Mouse (Mus musculus) megakaryocyte, adult 5-6 weeks (primary cell): ENCODE data around the gene Gcnt1. TPM values are rescaled to one million over a fixed set of nuclear protein-coding genes. Genes with fewer than 3 reads are reported as not detected.
A peak's percentile ranks its signal among the peaks of the same experiment; 100 is the strongest.

Source experiments
- ATAC-seq: 2 replicates; pipeline ENCODE4 v1.8.0; 2016; ENCODE audit warnings: mild to moderate bottlenecking, inconsistent platforms; ENCODE audit not compliant: poor library complexity, severe bottlenecking
- total RNA-seq, 2 experiments: library from RNA; stranded (forward) in 1 of 2; stranded (reverse) in 1 of 2; fragments of 153-499, 151-499 nt in 1 of 2; fragments of 221-1000, 200-1000 nt in 1 of 2; gene quantifications; 2 replicates each; pipeline versions ENCODE4 v1.2.3 to v1.2.4; 2015 to 2017

Gcnt1 gene
- 44.5 and 46.8 TPM in 2 replicates for total RNA-seq (2015)
- 45.1 and 51.0 TPM in 2 replicates for total RNA-seq (2017)

DNA sequence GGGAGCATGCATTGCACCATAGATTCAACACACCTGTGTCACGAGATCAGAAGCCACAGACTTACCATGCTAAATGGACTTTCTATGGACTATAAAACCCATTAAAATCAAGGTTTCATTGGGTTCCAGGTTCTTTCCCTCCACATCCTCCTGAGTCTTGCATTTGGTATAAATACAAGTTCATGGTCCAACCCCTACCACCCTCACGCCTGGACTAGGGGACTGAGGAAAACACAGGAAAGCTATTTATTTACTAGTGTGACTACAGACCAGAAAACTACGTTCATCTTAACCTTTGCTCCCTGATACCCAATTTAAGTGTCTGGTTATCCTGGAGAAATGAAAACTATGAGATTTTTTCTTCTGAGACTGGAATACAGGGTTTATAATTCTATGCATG, at the start of gene Gcnt1:
Gene Gcnt1 (minus strand): TSS at position 144 of the 400 bp plus-strand sequence.
- no peak for ATAC-seq

DNA sequence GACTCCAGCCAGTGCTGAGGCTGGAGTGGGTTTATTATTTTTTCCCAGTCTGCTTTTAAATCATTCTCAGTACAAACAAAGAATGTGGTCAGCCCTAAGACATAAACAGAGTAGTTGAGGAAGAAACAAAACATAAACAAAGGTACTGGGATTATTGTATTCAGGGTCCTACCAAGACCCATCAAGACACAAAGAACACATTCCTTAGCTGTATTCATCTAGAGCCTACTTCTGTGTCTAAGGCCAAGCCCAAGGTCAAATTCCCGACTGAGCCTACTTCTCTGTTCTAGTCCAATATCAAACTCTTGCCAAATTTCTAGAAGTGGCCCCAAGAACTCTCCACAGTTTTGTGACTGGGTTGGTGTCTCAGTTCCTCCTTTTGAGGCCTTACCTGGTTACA, 45.2 kb upstream of the Gcnt1 start:
- no peak for ATAC-seq

DNA sequence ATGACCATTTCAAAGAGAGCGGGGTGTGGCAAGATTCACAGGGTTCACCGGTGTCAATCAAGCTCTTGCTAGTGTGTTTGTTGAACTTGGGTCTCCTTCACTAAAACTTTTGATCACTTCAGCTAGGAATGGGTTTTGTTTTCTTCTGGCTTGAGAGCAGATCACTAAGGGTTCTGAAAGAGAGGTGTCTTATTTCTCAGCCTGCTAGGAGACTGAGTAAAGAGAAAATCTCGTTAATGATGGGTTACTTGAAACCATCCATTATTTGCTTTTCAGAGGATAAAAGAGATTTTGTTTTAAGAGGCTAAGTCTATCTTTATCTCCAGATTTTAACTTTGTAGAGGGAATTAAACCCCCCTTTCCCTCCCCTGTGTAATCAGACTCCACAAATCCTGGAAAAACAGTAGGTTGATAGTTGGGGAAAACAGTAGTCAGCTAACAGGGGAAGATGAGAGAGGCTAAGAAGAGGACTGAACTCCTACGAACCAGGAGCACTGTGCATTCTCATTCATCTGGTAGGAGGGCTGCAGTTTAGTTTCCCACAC, 40.3 kb upstream of the Gcnt1 start:
- ATAC-seq, result no peak

DNA sequence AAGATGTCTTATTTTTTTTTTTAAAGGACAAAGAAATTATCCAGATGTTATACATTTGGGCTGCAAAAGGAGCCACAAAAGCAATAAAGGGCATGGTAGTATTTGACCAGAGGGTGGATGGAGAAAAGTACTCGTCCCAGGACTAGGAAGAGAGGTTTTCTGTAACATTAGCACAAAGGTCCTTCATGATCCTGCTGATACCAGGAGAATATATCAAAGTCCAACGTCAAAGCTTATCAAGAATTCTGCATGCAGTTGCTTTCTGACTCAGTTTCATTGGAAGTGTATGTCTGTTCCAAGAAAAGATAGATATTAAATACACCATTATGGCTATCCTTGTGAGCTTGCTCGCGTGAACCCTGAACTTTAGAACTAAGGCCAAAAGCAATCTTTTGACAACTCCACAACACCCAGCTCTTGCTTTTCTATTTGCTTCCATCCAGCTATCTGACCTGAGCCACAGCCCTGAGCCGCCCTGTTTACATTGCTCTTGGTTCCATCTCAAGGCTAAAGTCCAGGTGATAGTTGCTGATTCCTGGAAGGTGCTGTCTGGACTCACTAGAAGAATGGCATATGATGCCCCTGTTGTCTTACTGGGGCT, 37.9 kb upstream of the Gcnt1 start:
- ATAC-seq, result no peak

DNA sequence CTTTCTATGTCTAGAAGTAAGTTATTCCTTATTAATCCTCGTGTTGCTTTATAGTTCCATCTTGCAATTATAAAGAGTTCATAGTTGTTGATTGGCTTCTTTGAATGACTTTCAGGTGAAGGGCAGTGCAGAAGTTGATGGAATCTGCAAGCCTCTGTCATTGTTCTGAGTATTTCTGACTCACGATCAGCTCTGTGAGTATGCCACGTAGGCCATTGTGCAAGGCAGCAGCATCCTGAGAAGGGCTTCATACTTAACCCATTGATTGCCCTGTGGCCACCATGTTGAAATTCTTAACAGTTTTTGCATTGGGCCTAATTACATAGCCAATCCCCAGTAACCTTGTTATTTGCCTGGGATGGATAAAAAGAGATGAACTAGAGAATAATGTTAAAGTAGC, 36.7 kb upstream of the Gcnt1 start:
- ATAC-seq, result no peak

DNA sequence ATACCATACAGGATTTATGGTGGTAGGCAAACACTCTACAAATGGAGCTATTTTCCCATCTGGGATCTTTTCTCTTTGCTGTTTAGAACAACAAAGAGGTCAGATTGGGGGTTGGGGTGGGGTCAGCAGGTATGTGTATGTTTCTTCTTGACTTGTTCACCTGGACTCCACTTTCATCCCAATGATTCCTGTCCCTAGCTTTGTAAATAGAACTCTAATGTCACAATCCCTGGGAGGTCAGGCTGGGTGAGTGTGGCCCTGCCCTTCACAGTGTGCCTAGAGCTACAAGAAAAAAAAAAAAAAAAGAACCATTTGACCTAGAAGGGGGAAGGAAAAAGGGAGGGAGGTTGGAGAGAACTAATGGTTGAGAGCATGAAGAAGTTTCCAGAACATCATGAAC, 35.9 kb upstream of the Gcnt1 start:
- ATAC-seq, result no peak

DNA sequence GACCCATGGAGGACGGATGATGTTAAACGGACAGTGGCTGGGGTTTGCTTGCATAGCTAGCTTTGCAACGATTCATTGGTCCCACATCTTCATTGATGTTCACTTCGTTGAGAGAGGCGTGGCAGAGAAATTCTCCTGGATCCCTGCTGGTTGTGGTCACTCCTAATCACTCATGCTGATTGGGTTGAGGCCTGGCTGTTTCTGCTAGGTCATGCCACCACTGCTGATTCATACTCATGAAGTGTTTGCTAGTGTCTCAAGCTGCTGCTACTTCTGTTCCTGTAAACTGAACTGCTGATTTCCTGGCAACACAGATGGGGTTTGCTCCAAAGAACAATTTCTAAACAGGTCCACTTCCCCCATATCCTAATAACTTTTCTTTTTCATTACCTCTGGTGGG, 34.2 kb upstream of the Gcnt1 start:
- no peak for ATAC-seq

DNA sequence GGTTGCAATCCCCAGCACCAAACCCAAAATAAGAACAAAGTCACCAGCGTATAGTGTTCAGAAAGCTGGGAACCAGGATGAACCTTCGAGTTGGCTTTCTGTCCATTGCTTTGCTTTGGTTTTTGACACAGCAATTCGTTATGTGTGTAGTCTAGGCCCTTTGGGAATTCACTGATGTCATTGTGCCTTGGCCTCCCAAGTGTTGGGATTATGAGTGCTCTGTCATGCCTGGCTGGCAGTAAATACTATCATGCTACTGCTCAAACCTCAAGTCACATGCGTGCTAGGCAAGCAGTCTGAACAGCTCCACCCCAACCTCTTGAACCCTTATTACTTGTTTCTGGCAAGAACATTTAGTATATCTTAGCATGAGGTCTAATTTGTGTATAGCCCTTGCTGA, 30.5 kb upstream of the Gcnt1 start:
- ATAC-seq, result no peak

DNA sequence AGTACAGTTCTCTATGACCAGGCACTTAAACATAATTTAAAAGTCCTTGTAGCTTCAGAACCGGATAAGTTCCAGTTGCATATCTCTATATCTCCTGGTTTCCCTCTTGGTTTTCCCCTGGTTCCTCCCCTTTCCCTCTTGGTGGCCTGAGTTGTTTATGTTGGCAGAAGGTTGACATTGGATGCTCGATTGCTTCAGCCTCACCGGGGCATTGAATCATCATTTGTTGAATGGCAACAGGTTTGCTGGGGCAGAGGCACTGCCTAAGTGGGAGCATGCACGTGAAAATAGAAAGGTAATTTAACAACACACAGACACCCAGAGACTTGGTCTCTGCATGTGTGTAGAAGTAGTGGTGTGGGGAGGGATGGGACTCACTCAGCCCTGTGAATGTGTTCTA, 27.9 kb upstream of the Gcnt1 start:
- ATAC-seq, result no peak

DNA sequence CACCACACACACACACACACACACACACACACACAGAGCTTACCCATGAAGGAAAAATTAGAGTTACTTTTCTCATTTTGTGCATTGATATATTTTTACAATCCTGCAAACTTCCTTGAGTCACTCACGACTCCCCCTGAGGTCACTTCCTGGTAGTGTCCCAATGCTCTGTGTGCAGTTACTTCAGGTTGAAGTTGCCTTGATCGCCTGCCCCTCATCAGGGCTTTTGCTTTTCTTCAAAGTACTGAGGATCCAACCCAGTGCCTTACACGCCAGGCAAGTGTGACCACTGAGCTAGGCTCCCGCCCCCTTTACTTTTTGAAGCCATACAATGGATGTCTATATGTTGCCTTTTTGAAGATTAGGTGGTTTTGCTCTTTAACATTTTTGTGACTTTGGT, 27.3 kb upstream of the Gcnt1 start:
- ATAC-seq, result no peak

DNA sequence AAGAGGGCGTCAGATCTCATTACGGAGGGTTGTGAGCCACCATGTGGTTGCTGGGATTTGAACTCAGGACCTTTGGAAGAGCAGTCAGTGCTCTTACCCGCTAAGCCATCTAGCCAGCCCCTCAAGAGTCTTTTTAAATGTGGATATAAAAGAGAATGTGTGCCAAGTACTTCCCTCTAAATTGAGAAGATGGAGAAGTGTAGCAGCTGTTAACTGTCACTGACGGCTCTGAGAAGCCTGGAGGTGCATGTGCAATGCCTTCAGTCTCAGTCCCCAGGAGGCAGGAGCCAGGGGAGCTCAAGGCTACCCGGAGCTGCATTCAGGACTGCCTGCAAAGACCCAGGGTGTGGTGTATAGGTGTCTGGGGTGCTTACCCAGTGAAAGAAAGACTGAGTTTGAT, 25.3 kb upstream of the Gcnt1 start:
- ATAC-seq, result no peak

DNA sequence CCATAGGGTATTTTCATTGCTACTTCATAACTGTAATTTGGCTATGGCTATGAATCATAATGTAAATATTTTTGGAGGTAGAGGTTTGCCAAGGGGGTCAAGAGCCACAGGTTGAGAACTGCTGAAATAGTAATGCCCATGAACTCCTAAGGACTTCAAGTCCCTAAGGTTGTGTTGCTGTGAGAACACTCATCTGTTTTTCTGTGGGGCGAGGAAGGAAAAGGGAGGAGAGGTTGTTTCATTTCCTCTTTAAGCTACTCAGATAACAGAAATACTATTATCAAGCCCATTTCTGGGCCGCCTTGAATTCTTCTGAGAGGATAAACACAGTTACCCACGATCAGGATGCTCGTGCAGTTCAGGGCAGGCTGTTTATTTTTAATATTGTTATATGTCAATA, 24.2 kb upstream of the Gcnt1 start:
- no peak for ATAC-seq

DNA sequence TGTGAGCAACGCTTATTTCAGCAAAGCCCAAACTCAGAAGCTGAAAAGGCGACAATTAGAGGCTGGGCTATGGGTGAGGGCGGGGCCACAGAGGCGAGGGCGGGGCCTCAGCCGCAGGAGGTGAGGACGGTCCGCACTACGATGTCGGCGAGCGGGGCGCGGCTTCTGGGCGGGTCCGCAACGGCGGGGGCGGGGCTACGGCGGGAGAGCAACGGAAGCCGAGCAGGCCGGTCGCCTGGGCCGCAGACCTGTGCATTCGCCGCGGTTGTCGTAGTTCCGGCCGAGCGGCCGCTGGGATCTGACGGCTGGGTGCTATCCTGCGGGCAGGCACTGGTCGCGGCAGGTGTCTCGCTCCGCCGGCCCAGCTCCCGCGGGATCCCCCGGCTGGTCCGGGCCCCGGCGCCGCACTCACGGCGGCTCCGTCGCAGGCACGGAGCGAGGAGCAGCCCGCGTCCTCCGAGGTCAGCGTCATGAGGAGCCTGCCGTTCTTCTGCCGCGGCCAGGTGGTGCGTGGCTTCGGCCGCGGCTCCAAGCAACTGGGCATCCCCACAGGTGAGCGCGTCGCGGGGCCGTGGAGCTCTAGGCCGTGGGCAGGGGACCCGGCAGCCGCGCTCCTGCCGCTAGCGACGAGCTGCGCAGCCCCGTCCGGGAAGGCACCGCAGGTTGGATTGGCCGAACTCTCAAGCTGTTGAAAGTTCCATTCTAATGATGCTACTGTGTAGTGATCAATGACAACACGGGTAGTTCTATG, 21.4 kb upstream of the Gcnt1 start, which contains the start of gene Rfk:
Gene Rfk (plus strand): TSS at position 203 of the 751 bp plus-strand sequence.
- peak; percentile 98 for ATAC-seq

DNA sequence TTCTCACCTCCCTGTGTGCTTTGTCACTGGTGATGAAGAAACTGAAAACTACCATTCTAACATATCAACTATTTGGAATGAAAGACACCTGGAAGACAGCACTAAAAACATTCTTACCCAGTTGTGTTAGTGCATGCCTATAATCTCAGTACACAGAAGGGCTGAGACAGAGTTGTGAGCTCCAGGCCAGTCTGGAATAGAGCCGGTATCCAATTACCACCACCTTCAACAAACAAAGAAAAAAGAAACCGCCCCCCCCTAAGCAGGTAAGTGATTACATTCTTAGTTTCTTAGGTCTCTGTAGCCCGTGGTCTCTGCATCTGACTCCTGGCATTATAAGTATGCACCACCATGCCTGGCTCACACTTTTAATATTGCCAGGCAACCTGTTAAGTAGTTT, 20.2 kb upstream of the Gcnt1 start:
- no peak for ATAC-seq

DNA sequence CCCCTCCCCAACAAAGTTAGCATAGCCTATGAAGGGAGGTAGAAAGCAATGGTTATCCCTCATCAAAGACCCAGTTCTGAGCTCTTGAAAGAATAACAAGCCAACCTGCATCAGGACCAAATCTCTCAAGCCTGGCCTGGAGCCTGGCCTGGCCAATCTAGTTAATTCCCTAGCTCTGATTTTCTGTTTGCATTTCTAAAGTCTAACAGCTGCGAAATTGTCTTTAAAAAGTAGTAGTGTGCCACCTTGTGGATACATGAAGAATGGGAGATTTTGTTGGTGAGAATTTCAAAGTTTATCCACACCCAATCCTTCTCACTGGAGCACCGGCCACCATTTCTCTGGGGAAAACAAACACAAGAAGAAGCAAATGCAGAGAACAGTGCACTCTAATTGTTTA, 15.8 kb upstream of the Gcnt1 start:
- peak; percentile 65 for ATAC-seq

DNA sequence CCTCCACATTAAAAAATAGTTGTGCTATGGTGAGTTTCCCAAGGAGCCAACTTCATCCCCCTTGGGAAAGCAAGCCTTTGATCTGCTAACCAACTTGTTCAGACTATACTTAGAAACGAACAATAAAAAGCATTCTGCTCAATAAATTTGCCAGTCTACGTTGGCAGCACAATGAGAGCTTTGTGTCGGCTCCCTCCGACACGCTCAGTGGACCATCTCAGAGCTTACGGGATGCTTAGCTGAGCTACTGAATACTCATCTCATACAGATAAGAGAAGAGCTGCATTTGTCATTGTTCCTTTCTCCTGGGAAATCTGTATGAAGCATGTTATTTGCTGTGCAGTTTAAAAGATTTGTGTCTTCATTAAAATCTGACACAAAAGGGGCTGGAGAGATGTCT, 13.8 kb upstream of the Gcnt1 start:
- no peak for ATAC-seq

DNA sequence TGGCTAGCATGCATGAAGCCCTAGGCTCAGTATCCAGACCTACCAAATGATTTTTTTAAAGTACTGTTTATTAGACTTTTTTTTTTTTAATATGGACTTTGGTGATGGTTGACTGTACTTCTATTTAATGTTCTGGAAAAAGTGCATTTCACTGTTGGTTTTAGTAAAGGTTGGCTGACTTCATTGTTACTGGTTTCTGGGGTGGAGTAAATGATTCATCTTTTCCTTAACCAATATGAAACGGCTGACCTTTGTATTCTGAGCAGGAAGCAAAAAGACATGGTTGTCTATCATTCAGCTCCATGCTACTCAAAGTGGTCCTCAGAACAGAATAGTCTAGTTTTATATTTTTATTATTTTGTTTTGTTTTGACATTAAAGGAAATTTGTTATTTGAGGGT, 12.8 kb upstream of the Gcnt1 start:
- no peak for ATAC-seq

DNA sequence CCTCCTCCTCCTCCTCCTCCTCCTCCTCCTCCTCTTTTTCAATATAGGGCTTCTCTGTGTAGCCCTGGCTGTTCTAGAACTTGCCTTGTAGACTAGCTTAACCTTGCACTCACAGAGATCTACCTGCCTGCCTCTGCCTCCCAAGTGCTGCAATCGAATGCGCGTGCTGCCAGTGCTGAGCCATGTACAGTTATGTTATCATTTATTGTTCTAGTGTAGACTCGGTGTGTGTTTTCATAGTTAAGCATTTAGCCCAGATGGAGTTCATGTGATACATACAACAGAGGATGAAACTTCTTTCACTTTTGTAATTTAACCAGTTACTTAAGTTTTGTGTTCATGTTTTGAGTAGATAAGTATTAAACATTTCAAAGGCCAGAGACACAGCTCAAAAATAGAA, 12.4 kb upstream of the Gcnt1 start:
- no peak for ATAC-seq

DNA sequence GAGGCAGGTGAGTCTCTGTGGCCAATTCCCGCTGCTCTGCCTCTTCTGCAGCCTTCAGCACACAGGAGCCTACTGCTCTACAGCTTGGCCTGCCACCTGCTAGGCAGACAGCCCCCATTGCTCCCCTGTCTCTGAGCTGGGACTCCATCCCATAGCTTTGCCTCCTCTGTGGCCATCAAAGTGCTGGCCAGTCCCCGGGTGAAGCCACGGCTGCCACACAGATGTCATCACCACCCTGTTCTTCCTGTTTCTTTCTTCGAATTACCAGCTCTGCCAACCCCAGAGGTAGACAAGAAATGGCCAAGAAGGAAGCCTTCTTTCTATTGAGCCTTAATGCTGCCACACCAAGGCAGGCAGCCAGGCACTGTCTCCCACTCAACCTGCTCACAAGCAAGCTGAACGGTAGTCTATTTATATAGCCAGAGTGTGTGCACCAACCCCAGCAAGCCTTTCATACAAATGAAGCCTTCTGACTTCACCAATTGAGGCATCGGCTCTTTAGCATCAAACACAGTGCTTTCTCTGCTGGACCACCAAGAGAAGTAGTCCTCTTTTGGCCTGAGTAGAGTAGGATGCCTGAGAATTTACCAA, 10.3 kb upstream of the Gcnt1 start:
- peak; percentile 77 for ATAC-seq

DNA sequence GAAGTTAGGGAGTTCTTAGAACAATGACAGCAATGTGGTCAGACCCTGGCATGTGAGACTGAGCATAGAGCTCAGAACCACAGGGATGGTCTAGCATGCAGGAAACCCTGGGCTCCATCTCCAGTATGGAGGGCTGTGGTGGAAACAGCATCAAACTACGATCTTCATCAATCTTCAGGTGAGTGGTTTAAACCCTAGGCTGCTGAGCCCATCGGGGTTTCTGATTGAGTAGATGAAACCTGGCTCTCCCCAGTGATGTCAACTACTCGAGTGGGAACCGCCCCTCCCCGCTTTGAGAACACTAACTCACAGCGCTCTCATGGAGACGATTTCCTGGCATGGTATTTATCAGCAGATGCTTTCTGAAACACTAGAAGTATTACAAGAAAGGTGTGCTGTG, 7.9 kb upstream of the Gcnt1 start:
- ATAC-seq, result no peak

DNA sequence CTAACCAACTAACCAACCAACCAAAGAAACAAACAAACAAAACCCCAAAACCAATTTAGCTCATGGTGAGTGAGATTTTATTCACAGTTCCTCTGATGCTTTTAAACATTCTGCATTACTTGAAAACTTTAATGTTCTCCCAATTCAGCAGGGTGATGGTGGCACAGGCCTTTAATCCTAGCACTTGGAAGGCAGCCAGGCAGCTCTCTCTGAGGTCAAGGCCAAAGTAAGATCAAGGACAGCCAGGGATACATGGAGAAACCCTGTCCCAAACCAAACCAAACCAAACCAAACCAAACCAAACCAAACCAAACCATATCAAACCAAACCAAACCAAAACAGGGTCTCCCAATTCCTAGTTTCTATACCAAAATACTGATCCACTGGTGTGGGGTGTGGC, 6.2 kb upstream of the Gcnt1 start:
- ATAC-seq, result no peak

DNA sequence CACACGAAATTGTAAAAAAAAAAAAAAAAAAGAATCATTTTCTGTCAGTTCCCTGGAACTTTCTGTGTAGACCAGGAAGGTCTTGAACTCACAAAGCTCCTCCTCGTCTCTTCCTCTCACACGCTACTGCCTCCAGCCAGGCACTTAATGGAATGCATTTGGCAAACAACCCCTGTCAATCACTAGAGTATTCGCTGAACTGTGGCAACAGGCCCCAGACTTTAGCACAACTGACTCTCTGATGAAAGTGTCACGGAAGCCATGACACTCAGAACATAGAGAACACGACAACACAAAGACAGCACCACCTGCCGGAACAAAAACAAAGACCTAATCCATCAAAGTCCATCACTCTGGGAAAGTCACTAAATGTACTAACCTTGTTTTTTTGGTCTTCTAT, 3.1 kb downstream of the Gcnt1 start:
- no peak for ATAC-seq
